Comparison of ENCODE assay signal across 26 mouse cellular contexts in the genomic region with DNA sequence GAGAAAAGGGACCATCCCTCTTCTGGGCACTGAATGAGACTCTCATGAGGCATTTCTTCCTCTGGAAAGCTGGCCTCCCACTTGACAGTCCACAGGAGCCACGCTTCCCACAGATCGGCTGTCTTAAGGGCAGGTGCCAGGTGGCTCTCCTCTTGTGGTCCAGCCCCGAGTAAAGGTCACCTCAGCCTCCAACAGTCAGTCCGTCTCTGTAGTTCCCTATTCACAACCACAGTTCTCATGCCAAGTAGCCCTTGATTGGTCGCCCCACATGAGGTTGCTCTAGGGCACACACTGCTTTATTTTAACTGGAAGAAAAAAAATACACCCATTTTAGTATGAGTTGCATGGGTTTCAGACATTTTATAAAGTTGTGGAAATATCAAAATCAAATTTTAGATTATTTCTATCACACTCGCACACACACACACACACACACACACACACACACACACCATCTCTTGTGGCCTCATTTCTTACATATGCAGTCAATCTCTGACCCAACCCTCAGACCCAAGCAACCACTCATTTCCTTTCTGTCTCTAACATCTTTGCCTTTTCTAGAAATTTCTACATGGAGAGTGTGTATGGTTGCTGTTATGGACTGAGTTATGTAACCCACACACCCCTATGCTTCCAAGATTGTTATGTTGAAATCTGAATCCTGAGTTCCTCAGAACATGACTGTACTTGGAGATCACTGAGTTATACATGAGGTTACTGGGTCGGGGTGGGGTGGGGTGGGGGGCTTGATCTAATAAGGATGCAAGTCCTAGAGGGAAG. TPM values are rescaled to one million over a fixed set of nuclear protein-coding genes. Genes with fewer than 3 reads are reported as not detected.
DNase-seq lines count a peak whose midpoint lies in the region; ATAC-seq and TF ChIP-seq lines count a peak whose summit lies in the region.
"Had no signal": no experiment of that assay in that cellular context is flagged by ENCODE, and none has a peak within 500 bp of the region (broad histone marks: within the 10 kb centered on the region; RNA-seq: fewer than 3 reads in every experiment).

No protein-coding gene starts in this region.

- no peak overlapping the region for H3K27ac ChIP-seq in liver, adult 2 months (replicated peaks; ENCODE audit: insufficient read depth, low read depth, low read length)
- no peak overlapping the region for H3K27ac ChIP-seq in liver, embryonic 11.5 days (ENCODE audit: low read depth, low read length)
- H3K27ac ChIP-seq in small intestine, adult 2 months (ENCODE audit: insufficient read depth, low read depth, low read length): peak overlapping the region; percentile 64
- H3K27ac ChIP-seq: embryonic facial prominence, embryonic 12.5 days; embryonic facial prominence, embryonic 15.5 days; heart, embryonic 15.5 days; hindbrain, embryonic 14.5 days; hindbrain, postnatal 0 days had no signal

- ATAC-seq in liver, embryonic 11.5 days (replicated peaks; ENCODE audit: low FRiP score): no peak
- ATAC-seq in common myeloid progenitor, adult 5-6 weeks (replicated peaks; ENCODE audit: low read depth, poor library complexity, severe bottlenecking): 0 out of 2 replicates have a peak, but pooled peaks have one; percentile 6
- ATAC-seq: activated CD4-positive, CD25-positive, alpha-beta regulatory T cell, adult 4 months; forebrain, embryonic 14.5 days; hindbrain, postnatal 0 days; inflammation-experienced regulatory T-cells, adult 6 months had no signal

- H3K4me2 ChIP-seq in liver, embryonic 11.5 days: no peak overlapping the region
- H3K4me2 ChIP-seq: embryonic facial prominence, embryonic 12.5 days; embryonic facial prominence, embryonic 15.5 days; heart, embryonic 12.5 days; heart, embryonic 15.5 days; hindbrain, embryonic 14.5 days had no signal

- no peaks in the 10 kb centered on the region for H3K36me3 ChIP-seq in liver, adult 2 months (ENCODE audit: control insufficient read depth, insufficient read depth, low read length)
- H3K36me3 ChIP-seq in liver, embryonic 11.5 days (ENCODE audit: control insufficient read depth, insufficient read depth, low read length): no peaks in the 10 kb centered on the region
- no peaks in the 10 kb centered on the region for H3K36me3 ChIP-seq in small intestine, adult 2 months (ENCODE audit: control insufficient read depth, insufficient read depth, low read length)
- H3K36me3 ChIP-seq: embryonic facial prominence, embryonic 12.5 days; embryonic facial prominence, embryonic 15.5 days; heart, embryonic 12.5 days; heart, embryonic 15.5 days had no signal

- no peaks in the 10 kb centered on the region for H3K4me1 ChIP-seq in liver, adult 2 months (ENCODE audit: control insufficient read depth, insufficient read depth, low read length)
- H3K4me1 ChIP-seq in liver, embryonic 11.5 days (replicated peaks; ENCODE audit: control insufficient read depth, insufficient read depth, low read length): no peaks in the 10 kb centered on the region
- peaks cover 13% of the 10 kb centered on the region; the same call in 1 of the 2 replicates for H3K4me1 ChIP-seq in small intestine, adult 2 months (ENCODE audit: control insufficient read depth, insufficient read depth, insufficient read length, low read length)
- H3K4me1 ChIP-seq: embryonic facial prominence, embryonic 12.5 days; embryonic facial prominence, embryonic 15.5 days; heart, embryonic 12.5 days; heart, embryonic 15.5 days had no signal

- no peak overlapping the region for H3K9ac ChIP-seq in liver, adult 2 months (ENCODE audit: low read depth, low read length)
- no peak overlapping the region for H3K9ac ChIP-seq in liver, embryonic 11.5 days (ENCODE audit: low read depth, low read length)
- H3K9ac ChIP-seq: embryonic facial prominence, embryonic 12.5 days; embryonic facial prominence, embryonic 15.5 days; heart, embryonic 12.5 days; heart, embryonic 15.5 days; hindbrain, embryonic 14.5 days had no signal

- TF ChIP-seq CTCF in liver, adult 2 months (IDR thresholded peaks at IDR 0.05; ENCODE audit: low read depth, low read length): no peak
- TF ChIP-seq CTCF in small intestine, adult 2 months (IDR thresholded peaks at IDR 0.05; ENCODE audit: extremely low read depth, insufficient read length, insufficient replicate concordance, low read depth, low read length): no peak

- WGBS in liver, adult 2 months: 55% methylated on average over 7 of the region's 7 CpGs
- 75% methylated on average over 7 of the region's 7 CpGs for WGBS in liver, embryonic 11.5 days
- 33% methylated on average over 7 of the region's 7 CpGs for WGBS in small intestine, adult 2 months

- no peaks in the 10 kb centered on the region for H3K79me2 ChIP-seq in liver, adult 2 months (ENCODE audit: control insufficient read depth, insufficient read depth, low read length)

- H3K27me3 ChIP-seq in liver, adult 2 months (ENCODE audit: control insufficient read depth, insufficient read depth, low read length): no peaks in the 10 kb centered on the region
- H3K27me3 ChIP-seq in liver, embryonic 11.5 days (replicated peaks; ENCODE audit: control insufficient read depth, insufficient read depth, low read length): no peaks in the 10 kb centered on the region
- H3K27me3 ChIP-seq in small intestine, adult 2 months (ENCODE audit: control insufficient read depth, insufficient read depth, low read length): no peaks in the 10 kb centered on the region
- H3K27me3 ChIP-seq: embryonic facial prominence, embryonic 12.5 days; embryonic facial prominence, embryonic 15.5 days; heart, embryonic 12.5 days; heart, embryonic 15.5 days had no signal

- TF ChIP-seq POLR2A in liver, adult 2 months (IDR thresholded peaks at IDR 0.05; ENCODE audit: extremely low read depth, insufficient read depth, low read length): no peak
- TF ChIP-seq POLR2A in small intestine, adult 2 months (IDR thresholded peaks at IDR 0.05; ENCODE audit: low read depth, low read length): no peak

- H3K4me3 ChIP-seq in liver, adult 2 months (ENCODE audit: insufficient read depth, low read depth, low read length): no peak overlapping the region
- no peak overlapping the region for H3K4me3 ChIP-seq in liver, embryonic 11.5 days (ENCODE audit: low read depth, low read length)
- no peak overlapping the region for H3K4me3 ChIP-seq in small intestine, adult 2 months (ENCODE audit: low read depth, low read length)
- H3K4me3 ChIP-seq: embryonic facial prominence, embryonic 12.5 days; embryonic facial prominence, embryonic 15.5 days; heart, embryonic 12.5 days; heart, embryonic 15.5 days had no signal

- no peaks in the 10 kb centered on the region for H3K9me3 ChIP-seq in liver, embryonic 11.5 days (ENCODE audit: control insufficient read depth, low read length)
- H3K9me3 ChIP-seq: embryonic facial prominence, embryonic 12.5 days; embryonic facial prominence, embryonic 15.5 days; heart, embryonic 15.5 days had no signal

- DNase-seq in liver, adult 2 months (ENCODE audit: extremely low read depth, low read depth, low spot score): peak; percentile 16
- no peak for DNase-seq in liver, embryonic 11.5 days (ENCODE audit: low spot score)
- DNase-seq in 416B (ENCODE audit: low read depth): peak; percentile 41
- DNase-seq in frontal cortex, postnatal 36 days (ENCODE audit: low spot score in 2 of 2): no peak
- DNase-seq: adrenal gland, postnatal 10 days; adrenal gland, postnatal 36 days; cerebellum, adult 18-20 months; cerebellum, adult 9-10 months; cerebellum, postnatal 14 days; gastrocnemius, postnatal 10 days; gastrocnemius, postnatal 36 days; heart, adult 18-20 months; heart, postnatal 14 days; heart, postnatal 4 days had no signal

RNA-seq across cellular contexts. Expression of gene Pold3, which starts 7.1 kb away (rescaled TPM):
- 8.9 and 9.0 TPM in 2 replicates for total RNA-seq in liver, adult 2 months (2014; rRNA removed)
- 2.7 and 3.8 TPM in 2 replicates for polyA plus RNA-seq in liver, adult 2 months (2012; rRNA removed)
- polyA plus RNA-seq in liver, embryonic 11.5 days (2014; fragmentation: Nextera tagmentation; extraction: Ambion mirVana): 94.5 and 95.4 TPM in 2 replicates
- total RNA-seq in common myeloid progenitor, adult 5-6 weeks (2017): 99.4 and 138 TPM in 2 replicates
- 2.4 and 4.2 TPM in 2 replicates for polyA plus RNA-seq in small intestine, adult 2 months (2012; rRNA removed)

RNA-seq across cellular contexts. Expression of gene Lipt2, which starts 30.6 kb away (rescaled TPM):
- total RNA-seq in liver, adult 2 months (2014; rRNA removed): 3.8 and 5.8 TPM in 2 replicates
- polyA plus RNA-seq in liver, adult 2 months (2012; rRNA removed): 4.5 and 5.2 TPM in 2 replicates
- 18.1 and 19.0 TPM in 2 replicates for polyA plus RNA-seq in liver, embryonic 11.5 days (2014; fragmentation: Nextera tagmentation; extraction: Ambion mirVana)
- 5.6 and 9.6 TPM in 2 replicates for total RNA-seq in common myeloid progenitor, adult 5-6 weeks (2017)
- polyA plus RNA-seq in small intestine, adult 2 months (2012; rRNA removed): 11.5 and 13.2 TPM in 2 replicates

RNA-seq across cellular contexts. Expression of gene Kcne3, which starts 47.9 kb away (rescaled TPM):
- 1.8 and 4.5 TPM in 2 replicates for total RNA-seq in liver, adult 2 months (2014; rRNA removed)
- polyA plus RNA-seq in liver, adult 2 months (2012; rRNA removed): 0.78 and 1.6 TPM in 2 replicates
- 10.9 and 11.4 TPM in 2 replicates for polyA plus RNA-seq in liver, embryonic 11.5 days (2014; fragmentation: Nextera tagmentation; extraction: Ambion mirVana)
- total RNA-seq in common myeloid progenitor, adult 5-6 weeks (2017): 0.73 and 3.7 TPM in 2 replicates
- polyA plus RNA-seq in small intestine, adult 2 months (2012; rRNA removed): 94.9 and 97.8 TPM in 2 replicates
- total RNA-seq: ES-E14; hindbrain, postnatal 0 days had no signal
- polyA plus RNA-seq: activated CD4-positive, CD25-positive, alpha-beta regulatory T cell, adult 4 months; inflammation-experienced regulatory T-cells, adult 6 months had no signal

Comparison
In these comparisons a context has a peak if more than half of its experiments do, and no peak if none do; other contexts are left out.
1. DNase-seq: peak in liver, adult 2 months (single experiment) and 416B (single experiment); none in liver, embryonic 11.5 days (single experiment) and frontal cortex, postnatal 36 days (0 of 2).
2. RNA of gene Pold3, which starts 7.1 kb away (polyA plus RNA-seq): 94.5 to 95.4 TPM in liver, embryonic 11.5 days; 2.4 to 4.2 TPM in small intestine, adult 2 months and 2.7 to 3.8 TPM in liver, adult 2 months; every median in the first group is over 10 times any median in the second.